Mouse (Mus musculus): ENCODE measurements around the gene Pcdh10. TPM values are rescaled to one million over a fixed set of nuclear protein-coding genes. Genes with fewer than 3 reads are reported as not detected.
A peak's percentile ranks its signal among the peaks of the same experiment; 100 is the strongest.

Gene Pcdh10
- polyA plus RNA-seq, 1 experiment from 2014 or later: 30.9 TPM

DNA sequence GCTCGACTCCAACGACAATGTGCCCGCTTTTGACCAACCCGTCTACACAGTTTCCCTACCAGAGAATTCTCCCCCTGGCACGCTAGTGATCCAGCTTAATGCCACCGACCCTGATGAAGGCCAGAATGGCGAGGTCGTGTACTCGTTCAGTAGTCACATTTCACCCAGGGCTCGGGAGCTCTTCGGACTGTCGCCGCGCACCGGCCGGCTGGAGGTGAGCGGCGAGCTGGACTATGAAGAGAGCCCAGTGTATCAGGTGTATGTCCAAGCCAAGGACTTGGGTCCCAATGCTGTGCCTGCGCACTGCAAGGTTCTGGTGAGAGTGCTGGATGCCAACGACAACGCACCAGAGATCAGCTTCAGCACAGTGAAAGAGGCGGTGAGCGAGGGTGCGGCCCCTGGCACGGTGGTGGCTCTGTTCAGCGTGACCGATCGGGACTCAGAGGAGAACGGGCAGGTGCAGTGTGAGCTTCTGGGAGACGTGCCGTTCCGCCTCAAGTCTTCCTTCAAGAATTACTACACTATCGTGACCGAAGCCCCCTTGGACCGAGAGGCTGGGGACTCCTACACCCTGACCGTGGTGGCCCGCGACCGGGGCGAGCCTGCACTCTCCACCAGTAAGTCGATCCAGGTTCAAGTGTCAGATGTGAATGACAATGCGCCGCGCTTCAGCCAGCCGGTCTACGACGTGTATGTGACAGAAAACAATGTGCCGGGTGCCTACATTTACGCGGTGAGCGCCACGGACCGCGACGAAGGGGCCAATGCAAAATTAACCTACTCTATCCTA lies 2.0 kb downstream of the Pcdh10 start:
- DNase-seq (peak; percentile 69), ATAC-seq (ENCODE audit: low FRiP score, low TSS enrichment) (no peak)
- peak overlapping the region; percentile 87 for H3K4me2 ChIP-seq (ENCODE audit: low read length)
- H3K9me3 ChIP-seq (ENCODE audit: control insufficient read depth, low read length): no peaks in the 10 kb centered on the region
- H3K27me3 ChIP-seq (ENCODE audit: control insufficient read depth, insufficient read depth, low read length): no peaks in the 10 kb centered on the region
- WGBS: under 1% methylated on average over 55 of the region's 55 CpGs
- peak overlapping the region; percentile 77 for H3K9ac ChIP-seq (replicated peaks; ENCODE audit: low read length)
- peaks cover 8% of the 10 kb centered on the region for H3K4me1 ChIP-seq (ENCODE audit: control insufficient read depth, insufficient read depth, low read length)
- H3K36me3 ChIP-seq (ENCODE audit: control insufficient read depth, insufficient read depth, low read length): peaks cover 3% of the 10 kb centered on the region; the same call in 1 of the 2 replicates
- H3K4me3 ChIP-seq (replicated peaks; ENCODE audit: low read depth, low read length): peak overlapping the region; percentile 76
- H3K27ac ChIP-seq (replicated peaks; ENCODE audit: low read depth, low read length): peak overlapping the region; percentile 78

DNA sequence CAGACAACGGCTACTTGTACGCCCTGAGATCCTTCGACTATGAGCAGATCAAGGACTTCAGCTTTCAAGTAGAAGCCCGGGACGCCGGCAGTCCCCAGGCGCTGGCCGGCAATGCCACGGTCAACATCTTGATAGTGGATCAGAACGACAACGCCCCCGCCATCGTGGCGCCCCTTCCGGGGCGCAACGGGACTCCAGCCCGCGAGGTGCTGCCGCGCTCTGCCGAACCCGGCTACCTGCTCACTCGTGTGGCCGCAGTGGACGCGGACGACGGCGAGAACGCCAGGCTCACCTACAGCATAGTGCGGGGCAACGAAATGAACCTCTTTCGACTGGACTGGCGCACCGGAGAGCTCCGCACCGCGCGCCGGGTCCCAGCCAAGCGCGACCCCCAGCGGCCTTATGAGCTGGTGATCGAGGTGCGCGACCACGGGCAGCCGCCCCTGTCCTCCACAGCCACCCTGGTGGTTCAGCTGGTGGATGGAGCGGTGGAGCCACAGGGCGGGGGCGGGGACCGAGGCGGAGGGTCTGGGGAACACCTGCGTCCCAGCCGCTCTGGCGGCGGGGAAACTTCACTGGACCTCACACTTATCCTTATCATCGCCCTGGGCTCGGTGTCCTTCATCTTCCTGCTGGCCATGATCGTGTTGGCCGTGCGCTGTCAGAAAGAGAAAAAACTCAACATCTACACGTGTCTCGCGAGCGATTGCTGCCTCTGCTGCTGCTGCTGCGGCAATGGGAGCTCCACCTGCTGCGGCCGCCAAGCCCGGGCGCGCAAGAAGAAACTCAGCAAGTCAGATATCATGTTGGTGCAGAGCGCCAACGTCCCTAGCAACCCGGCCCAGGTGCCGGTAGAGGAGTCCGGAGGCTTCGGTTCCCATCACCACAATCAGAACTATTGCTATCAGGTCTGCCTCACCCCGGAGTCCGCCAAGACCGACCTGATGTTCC lies 2.9 kb downstream of the Pcdh10 start:
- no peaks in the 10 kb centered on the region for H3K27me3 ChIP-seq (ENCODE audit: control insufficient read depth, insufficient read depth, low read length)
- H3K4me2 ChIP-seq (ENCODE audit: low read length): peak overlapping the region; percentile 87
- H3K36me3 ChIP-seq (ENCODE audit: control insufficient read depth, insufficient read depth, low read length): peaks cover 9% of the 10 kb centered on the region; the same call in 1 of the 2 replicates
- H3K27ac ChIP-seq (replicated peaks; ENCODE audit: low read depth, low read length): peak overlapping the region; percentile 78
- peak overlapping the region; percentile 76 for H3K4me3 ChIP-seq (replicated peaks; ENCODE audit: low read depth, low read length)
- peaks cover 11% of the 10 kb centered on the region for H3K4me1 ChIP-seq (ENCODE audit: control insufficient read depth, insufficient read depth, low read length)
- DNase-seq (peak; percentile 74), ATAC-seq (ENCODE audit: low FRiP score, low TSS enrichment) (peak; percentile 12; the same call in 1 of the 2 replicates)
- peak overlapping the region; percentile 77 for H3K9ac ChIP-seq (replicated peaks; ENCODE audit: low read length)
- H3K9me3 ChIP-seq (ENCODE audit: control insufficient read depth, low read length): no peaks in the 10 kb centered on the region
- 3% methylated on average over 82 of the region's 82 CpGs for WGBS

DNA sequence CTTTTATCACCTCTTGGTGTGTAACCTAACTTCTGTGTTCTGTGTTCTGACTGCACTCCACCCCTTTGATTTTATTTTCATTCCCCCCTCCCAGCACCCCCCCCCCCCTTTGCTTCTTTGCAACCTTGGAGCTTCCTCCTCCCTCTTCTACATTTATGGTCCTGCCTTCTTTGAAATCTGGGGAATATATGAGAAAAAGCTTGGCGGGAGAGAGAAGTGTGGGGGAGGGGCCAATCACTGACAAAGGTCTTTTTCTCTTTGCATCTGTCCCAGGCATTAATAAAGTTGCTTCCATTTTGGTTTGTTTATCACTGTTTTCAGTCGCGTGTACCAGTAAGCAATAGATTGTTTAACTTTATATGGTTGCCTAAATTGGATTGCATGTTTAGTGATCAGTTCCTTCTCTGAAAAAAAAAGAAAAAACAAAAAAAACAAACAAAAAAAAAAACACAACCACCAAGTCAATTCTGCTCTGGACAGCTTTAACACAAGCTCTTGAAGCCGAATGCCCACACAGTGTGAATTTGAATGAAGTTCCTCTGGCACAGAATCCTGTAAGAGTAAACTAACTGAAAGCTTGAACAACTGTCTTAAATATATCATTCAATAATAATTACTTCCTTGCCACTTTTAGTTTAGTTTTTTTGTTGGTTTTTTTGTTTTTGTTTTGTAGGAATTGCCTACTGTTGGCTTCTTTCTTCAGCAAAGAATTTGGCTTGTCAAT lies 4.0 kb downstream of the Pcdh10 start:
- DNase-seq: peak; percentile 62

DNA sequence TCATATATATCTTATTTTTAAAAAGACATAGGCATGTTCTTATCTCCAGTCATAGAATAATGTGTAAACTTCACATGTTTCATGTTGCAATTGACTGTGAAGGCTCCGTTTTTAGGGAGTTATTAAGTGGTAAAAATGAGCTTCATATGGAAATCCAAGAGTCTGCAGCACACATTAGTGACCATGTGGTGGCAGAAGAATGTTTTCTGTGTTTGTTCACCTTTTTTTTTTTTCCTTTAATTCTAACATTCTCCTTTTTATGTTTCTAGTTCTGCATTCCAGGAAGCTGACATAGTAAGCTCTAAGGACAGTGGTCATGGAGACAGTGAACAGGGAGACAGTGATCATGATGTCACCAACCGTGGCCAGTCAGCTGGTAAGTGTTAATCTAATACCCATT lies 5.6 kb downstream of the Pcdh10 start:
- Histone ChIP-seq H3K9me3 (ENCODE audit: control insufficient read depth, low read length) (no peaks in the 10 kb centered on the region), H3K9ac (replicated peaks; ENCODE audit: low read length) (no peak overlapping the region; the same call in 1 of the 2 replicates), H3K4me1 (ENCODE audit: control insufficient read depth, insufficient read depth, low read length) (peaks cover 11% of the 10 kb centered on the region), H3K4me3 (replicated peaks; ENCODE audit: low read depth, low read length) (peak overlapping the region; percentile 76), H3K27me3 (ENCODE audit: control insufficient read depth, insufficient read depth, low read length) (no peaks in the 10 kb centered on the region), H3K36me3 (ENCODE audit: control insufficient read depth, insufficient read depth, low read length) (peaks cover 12% of the 10 kb centered on the region; the same call in 1 of the 2 replicates), H3K27ac (replicated peaks; ENCODE audit: low read depth, low read length) (no peak overlapping the region; the same call in 1 of the 2 replicates), H3K4me2 (ENCODE audit: low read length) (peak overlapping the region; percentile 87)
- DNase-seq (peak; percentile 61), ATAC-seq (ENCODE audit: low FRiP score, low TSS enrichment) (no peak)
- WGBS: 51% methylated on average over 2 of the region's 2 CpGs

More for the DNA sequence above, 4.0 kb downstream of the Pcdh10 start:
- peaks cover 12% of the 10 kb centered on the region; the same call in 1 of the 2 replicates for H3K36me3 ChIP-seq (ENCODE audit: control insufficient read depth, insufficient read depth, low read length)
- H3K27me3 ChIP-seq (ENCODE audit: control insufficient read depth, insufficient read depth, low read length): no peaks in the 10 kb centered on the region
- whole genome bisulfite sequencing: 24% methylated on average over 4 of the region's 4 CpGs
- no peak for ATAC-seq (ENCODE audit: low FRiP score, low TSS enrichment)
- no peaks in the 10 kb centered on the region for H3K9me3 ChIP-seq (ENCODE audit: control insufficient read depth, low read length)
- H3K27ac ChIP-seq (replicated peaks; ENCODE audit: low read depth, low read length): peak overlapping the region; percentile 78; the same call in 1 of the 2 replicates
- H3K4me2 ChIP-seq (ENCODE audit: low read length): peak overlapping the region; percentile 87
- H3K4me1 ChIP-seq (ENCODE audit: control insufficient read depth, insufficient read depth, low read length): peaks cover 11% of the 10 kb centered on the region
- peak overlapping the region; percentile 77 for H3K9ac ChIP-seq (replicated peaks; ENCODE audit: low read length)
- peak overlapping the region; percentile 76 for H3K4me3 ChIP-seq (replicated peaks; ENCODE audit: low read depth, low read length)

DNA sequence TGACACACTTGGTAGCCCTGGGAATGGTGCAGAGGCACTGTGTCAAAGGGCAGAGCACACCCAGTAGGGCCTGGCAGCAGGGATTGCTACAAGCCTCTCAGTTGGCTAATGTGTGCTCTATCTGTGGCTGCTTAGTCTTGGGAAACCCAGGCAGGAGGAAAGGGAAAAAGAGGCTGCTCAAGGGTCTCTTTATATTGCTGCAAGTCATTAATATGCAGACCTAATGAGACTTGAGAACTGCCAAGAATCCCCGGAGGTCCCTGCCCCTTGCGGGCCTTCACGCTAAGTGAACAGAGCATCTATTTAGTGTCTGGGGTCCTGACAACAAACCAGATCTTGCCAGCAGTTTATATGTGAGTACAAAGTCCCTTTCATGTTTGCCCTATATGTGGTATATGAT lies 6.8 kb downstream of the Pcdh10 start:
- Histone ChIP-seq H3K27me3 (ENCODE audit: control insufficient read depth, insufficient read depth, low read length) (no peaks in the 10 kb centered on the region), H3K4me3 (replicated peaks; ENCODE audit: low read depth, low read length) (peak overlapping the region; percentile 27), H3K36me3 (ENCODE audit: control insufficient read depth, insufficient read depth, low read length) (peaks cover 12% of the 10 kb centered on the region; the same call in 1 of the 2 replicates), H3K4me1 (ENCODE audit: control insufficient read depth, insufficient read depth, low read length) (peaks cover 11% of the 10 kb centered on the region), H3K9me3 (ENCODE audit: control insufficient read depth, low read length) (no peaks in the 10 kb centered on the region), H3K27ac (replicated peaks; ENCODE audit: low read depth, low read length) (0 out of 2 replicates have a peak overlapping the region, but pooled peaks have one; percentile 26), H3K9ac (replicated peaks; ENCODE audit: low read length) (peak overlapping the region; percentile 29; the same call in 1 of the 2 replicates), H3K4me2 (ENCODE audit: low read length) (peak overlapping the region; percentile 87)
- WGBS: 14% methylated on average over 3 of the region's 3 CpGs
- DNase-seq (peak; percentile 69), ATAC-seq (ENCODE audit: low FRiP score, low TSS enrichment) (peak; percentile 38; the same call in 1 of the 2 replicates)

DNA sequence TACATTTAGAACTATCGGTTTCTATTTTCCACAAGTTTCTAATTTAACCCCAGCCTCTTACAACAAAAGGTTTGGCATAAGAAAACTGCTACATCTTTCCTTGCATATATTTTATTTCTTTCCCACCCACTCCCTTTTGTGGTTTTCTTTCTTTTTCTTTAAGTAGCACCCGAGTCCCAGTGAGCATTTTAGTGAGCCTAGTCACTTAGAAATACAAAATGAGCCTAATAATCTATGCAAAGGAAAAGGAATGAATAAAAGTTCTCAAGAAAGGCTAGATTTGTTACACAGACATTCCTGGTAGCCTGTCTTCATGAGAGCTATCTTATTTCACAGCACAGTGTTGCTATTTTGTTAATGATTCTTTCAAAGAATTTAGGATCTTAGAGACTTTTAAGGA lies 7.3 kb downstream of the Pcdh10 start:
- H3K9ac ChIP-seq (replicated peaks; ENCODE audit: low read length): no peak overlapping the region
- ATAC-seq (ENCODE audit: low FRiP score, low TSS enrichment): no peak

DNA sequence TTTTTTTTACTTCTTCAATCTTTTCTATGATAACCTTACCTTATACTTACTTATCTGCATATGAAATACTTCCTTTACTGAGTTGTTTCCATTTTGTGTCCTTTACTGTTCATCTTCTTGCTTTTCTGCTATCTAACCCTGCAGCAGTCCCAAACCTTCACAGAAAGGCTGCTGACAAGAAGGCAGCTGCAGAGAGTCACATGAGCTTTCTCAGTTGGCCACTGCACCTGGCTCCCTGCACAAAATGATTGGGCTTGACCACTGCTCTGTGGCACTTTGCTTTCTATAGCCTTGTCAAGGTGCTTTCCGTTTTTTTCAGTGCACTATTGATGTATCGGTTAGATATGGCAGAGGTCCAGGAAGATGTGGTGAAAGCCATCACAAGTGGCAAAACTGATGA lies 8.3 kb downstream of the Pcdh10 start:
- DNase-seq (peak; percentile 14), ATAC-seq (ENCODE audit: low FRiP score, low TSS enrichment) (no peak)
- peaks cover 12% of the 10 kb centered on the region; the same call in 1 of the 2 replicates for H3K36me3 ChIP-seq (ENCODE audit: control insufficient read depth, insufficient read depth, low read length)
- H3K4me2 ChIP-seq (ENCODE audit: low read length): peak overlapping the region; percentile 87
- no peak overlapping the region for H3K27ac ChIP-seq (replicated peaks; ENCODE audit: low read depth, low read length)
- no peak overlapping the region; the same call in 1 of the 2 replicates for H3K4me3 ChIP-seq (replicated peaks; ENCODE audit: low read depth, low read length)
- no peak overlapping the region for H3K9ac ChIP-seq (replicated peaks; ENCODE audit: low read length)
- peaks cover 11% of the 10 kb centered on the region for H3K4me1 ChIP-seq (ENCODE audit: control insufficient read depth, insufficient read depth, low read length)
- H3K9me3 ChIP-seq (ENCODE audit: control insufficient read depth, low read length): no peaks in the 10 kb centered on the region
- no peaks in the 10 kb centered on the region for H3K27me3 ChIP-seq (ENCODE audit: control insufficient read depth, insufficient read depth, low read length)
- WGBS: 64% methylated on average over 2 of the region's 2 CpGs

More for the DNA sequence above, 7.3 kb downstream of the Pcdh10 start:
- Histone ChIP-seq H3K4me2 (ENCODE audit: low read length) (peak overlapping the region; percentile 87), H3K9me3 (ENCODE audit: control insufficient read depth, low read length) (no peaks in the 10 kb centered on the region), H3K27ac (replicated peaks; ENCODE audit: low read depth, low read length) (0 out of 2 replicates have a peak overlapping the region, but pooled peaks have one; percentile 26), H3K4me1 (ENCODE audit: control insufficient read depth, insufficient read depth, low read length) (peaks cover 11% of the 10 kb centered on the region), H3K4me3 (replicated peaks; ENCODE audit: low read depth, low read length) (peak overlapping the region; percentile 27), H3K36me3 (ENCODE audit: control insufficient read depth, insufficient read depth, low read length) (peaks cover 12% of the 10 kb centered on the region; the same call in 1 of the 2 replicates), H3K27me3 (ENCODE audit: control insufficient read depth, insufficient read depth, low read length) (no peaks in the 10 kb centered on the region)
- 49% methylated on average over 2 of the region's 2 CpGs for WGBS
- DNase-seq: no peak

DNA sequence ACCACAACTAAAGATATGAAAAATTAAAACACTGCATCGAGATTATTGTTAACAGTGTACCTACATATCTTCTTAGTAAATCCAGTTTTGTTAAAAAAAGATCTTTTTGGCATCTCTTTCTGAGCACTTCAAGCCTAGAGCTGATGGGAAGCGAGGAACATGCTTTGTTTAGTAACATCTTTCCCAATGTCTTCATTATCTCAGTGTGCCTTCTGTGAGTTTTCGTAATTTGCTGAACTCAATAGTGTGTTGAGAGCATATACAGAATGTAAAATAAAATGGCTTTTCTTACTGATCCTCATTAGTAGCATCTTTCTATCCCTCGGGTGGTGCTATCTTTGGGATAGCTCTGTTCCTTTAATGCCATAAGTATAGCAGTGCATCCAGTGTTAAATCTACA lies 18.9 kb downstream of the Pcdh10 start:
- ATAC-seq (ENCODE audit: low FRiP score, low TSS enrichment): no peak
- DNase-seq: no peak
- H3K4me1 ChIP-seq (ENCODE audit: control insufficient read depth, insufficient read depth, low read length): no peaks in the 10 kb centered on the region
- H3K4me2 ChIP-seq (ENCODE audit: low read length): no peak overlapping the region
- no peak overlapping the region for H3K4me3 ChIP-seq (replicated peaks; ENCODE audit: low read depth, low read length)
- H3K9ac ChIP-seq (replicated peaks; ENCODE audit: low read length): no peak overlapping the region
- 81% methylated on average over 4 of the region's 4 CpGs for WGBS
- H3K36me3 ChIP-seq (ENCODE audit: control insufficient read depth, insufficient read depth, low read length): peaks cover 16% of the 10 kb centered on the region
- H3K27ac ChIP-seq (replicated peaks; ENCODE audit: low read depth, low read length): no peak overlapping the region
- H3K27me3 ChIP-seq (ENCODE audit: control insufficient read depth, insufficient read depth, low read length): no peaks in the 10 kb centered on the region
- no peaks in the 10 kb centered on the region for H3K9me3 ChIP-seq (ENCODE audit: control insufficient read depth, low read length)

Data from midbrain, embryonic 14.5 days (tissue).